Mouse (Mus musculus): Measurements from ENCODE around the gene Ppp1r7. TPM values are rescaled to one million over a fixed set of nuclear protein-coding genes. Genes with fewer than 3 reads are reported as not detected.

Ppp1r7 gene
- polyA plus RNA-seq, 1 experiment: 2.3 TPM

GRCm38 (mm10) chr1:93365641-93366040 lies 23.0 kb downstream of the Ppp1r7 start:
- H3K27me3 ChIP-seq (ENCODE audit: control insufficient read depth, insufficient read depth, low read length): no peaks in the 10 kb centered on the region
- TF ChIP-seq CTCF (IDR thresholded peaks at IDR 0.05; ENCODE audit: extremely low read depth, insufficient read depth, insufficient read length, insufficient replicate concordance): no peak
- no peak for TF ChIP-seq POLR2A (IDR thresholded peaks at IDR 0.05; ENCODE audit: low read depth, low read length)
- no peak overlapping the region for H3K27ac ChIP-seq (ENCODE audit: insufficient read depth, low read length)
- 76% methylated on average over 6 of the region's 6 CpGs for WGBS
- H3K4me1 ChIP-seq (ENCODE audit: control insufficient read depth, insufficient read depth, insufficient read length): no peaks in the 10 kb centered on the region
- no peak overlapping the region for H3K4me3 ChIP-seq (ENCODE audit: extremely low read depth, insufficient read depth, insufficient read length)
- peaks cover 23% of the 10 kb centered on the region for H3K36me3 ChIP-seq (ENCODE audit: control insufficient read depth, insufficient read depth, low read length)
- no peak for DNase-seq (ENCODE audit: low read depth in 1 of 2, low spot score in 2 of 2)

- no peak for TF ChIP-seq POLR2A (IDR thresholded peaks at IDR 0.05; ENCODE audit: low read depth, low read length)
- no peak for TF ChIP-seq CTCF (IDR thresholded peaks at IDR 0.05; ENCODE audit: extremely low read depth, insufficient read depth, insufficient read length, insufficient replicate concordance)
- H3K4me1 ChIP-seq (ENCODE audit: control insufficient read depth, insufficient read depth, insufficient read length): no peaks in the 10 kb centered on the region
- DNase-seq (ENCODE audit: low read depth in 1 of 2, low spot score in 2 of 2): no peak
- H3K27ac ChIP-seq (ENCODE audit: insufficient read depth, low read length): no peak within 1 kb of the TSS
- H3K27me3 ChIP-seq (ENCODE audit: control insufficient read depth, insufficient read depth, low read length): no peaks in the 10 kb centered on the region
- no peak within 1 kb of the TSS for H3K4me3 ChIP-seq (ENCODE audit: extremely low read depth, insufficient read depth, insufficient read length)
- WGBS: 77% methylated on average over 4 of the region's 4 CpGs
- no peaks in the 10 kb centered on the region for H3K36me3 ChIP-seq (ENCODE audit: control insufficient read depth, insufficient read depth, low read length)
Observed at GRCm38 (mm10) chr1:93373665-93374064, 31.0 kb downstream of the Ppp1r7 start, which contains the start of gene Ano7. Gene Ano7 (plus strand): TSS chr1:93373930.

- Histone ChIP-seq H3K27me3 (ENCODE audit: control insufficient read depth, insufficient read depth, low read length) (no peaks in the 10 kb centered on the region), H3K4me1 (ENCODE audit: control insufficient read depth, insufficient read depth, insufficient read length) (no peaks in the 10 kb centered on the region), H3K27ac (ENCODE audit: insufficient read depth, low read length) (no peak overlapping the region), H3K36me3 (ENCODE audit: control insufficient read depth, insufficient read depth, low read length) (no peaks in the 10 kb centered on the region), H3K4me3 (ENCODE audit: extremely low read depth, insufficient read depth, insufficient read length) (no peak overlapping the region)
- 61% methylated on average over 5 of the region's 5 CpGs for WGBS
- TF ChIP-seq CTCF (IDR thresholded peaks at IDR 0.05; ENCODE audit: extremely low read depth, insufficient read depth, insufficient read length, insufficient replicate concordance): no peak
- no peak for TF ChIP-seq POLR2A (IDR thresholded peaks at IDR 0.05; ENCODE audit: low read depth, low read length)
- no peak for DNase-seq (ENCODE audit: low read depth in 1 of 2, low spot score in 2 of 2)
Observed at GRCm38 (mm10) chr1:93377307-93377706, 34.7 kb downstream of the Ppp1r7 start.

- Histone ChIP-seq H3K27me3 (ENCODE audit: control insufficient read depth, insufficient read depth, low read length) (no peaks in the 10 kb centered on the region), H3K27ac (ENCODE audit: insufficient read depth, low read length) (no peak overlapping the region), H3K4me3 (ENCODE audit: extremely low read depth, insufficient read depth, insufficient read length) (no peak overlapping the region), H3K4me1 (ENCODE audit: control insufficient read depth, insufficient read depth, insufficient read length) (no peaks in the 10 kb centered on the region), H3K36me3 (ENCODE audit: control insufficient read depth, insufficient read depth, low read length) (no peaks in the 10 kb centered on the region)
- no peak for DNase-seq (ENCODE audit: low read depth in 1 of 2, low spot score in 2 of 2)
- 85% methylated on average over 5 of the region's 5 CpGs for WGBS
- TF ChIP-seq POLR2A (IDR thresholded peaks at IDR 0.05; ENCODE audit: low read depth, low read length) (no peak), CTCF (IDR thresholded peaks at IDR 0.05; ENCODE audit: extremely low read depth, insufficient read depth, insufficient read length, insufficient replicate concordance) (no peak)
Observed at GRCm38 (mm10) chr1:93379117-93379516, 36.5 kb downstream of the Ppp1r7 start.

- no peak overlapping the region for H3K4me3 ChIP-seq (ENCODE audit: extremely low read depth, insufficient read depth, insufficient read length)
- no peaks in the 10 kb centered on the region for H3K36me3 ChIP-seq (ENCODE audit: control insufficient read depth, insufficient read depth, low read length)
- TF ChIP-seq POLR2A (IDR thresholded peaks at IDR 0.05; ENCODE audit: low read depth, low read length): no peak
- no peaks in the 10 kb centered on the region for H3K27me3 ChIP-seq (ENCODE audit: control insufficient read depth, insufficient read depth, low read length)
- no peak for DNase-seq (ENCODE audit: low read depth in 1 of 2, low spot score in 2 of 2)
- WGBS: 56% methylated on average over 2 of the region's 2 CpGs
- H3K4me1 ChIP-seq (ENCODE audit: control insufficient read depth, insufficient read depth, insufficient read length): no peaks in the 10 kb centered on the region
- no peak overlapping the region for H3K27ac ChIP-seq (ENCODE audit: insufficient read depth, low read length)
Observed at GRCm38 (mm10) chr1:93387198-93387597, 44.5 kb downstream of the Ppp1r7 start.

- Histone ChIP-seq H3K27ac (ENCODE audit: insufficient read depth, low read length) (no peak overlapping the region), H3K4me3 (ENCODE audit: extremely low read depth, insufficient read depth, insufficient read length) (no peak overlapping the region), H3K36me3 (ENCODE audit: control insufficient read depth, insufficient read depth, low read length) (no peaks in the 10 kb centered on the region), H3K27me3 (ENCODE audit: control insufficient read depth, insufficient read depth, low read length) (no peaks in the 10 kb centered on the region), H3K4me1 (ENCODE audit: control insufficient read depth, insufficient read depth, insufficient read length) (no peaks in the 10 kb centered on the region)
- TF ChIP-seq POLR2A (IDR thresholded peaks at IDR 0.05; ENCODE audit: low read depth, low read length) (no peak), CTCF (IDR thresholded peaks at IDR 0.05; ENCODE audit: extremely low read depth, insufficient read depth, insufficient read length, insufficient replicate concordance) (no peak)
- DNase-seq (ENCODE audit: low read depth in 1 of 2, low spot score in 2 of 2): no peak
- 84% methylated on average over 2 of the region's 2 CpGs for WGBS
Observed at GRCm38 (mm10) chr1:93388906-93389305, 46.3 kb downstream of the Ppp1r7 start.

GRCm38 (mm10) chr1:93401191-93402052 lies 58.8 kb downstream of the Ppp1r7 start:
- peak; percentile 35 to 56 for DNase-seq (ENCODE audit: low read depth in 1 of 2, low spot score in 2 of 2)
- TF ChIP-seq POLR2A (IDR thresholded peaks at IDR 0.05; ENCODE audit: low read depth, low read length): no peak
- no peak for TF ChIP-seq CTCF (IDR thresholded peaks at IDR 0.05; ENCODE audit: extremely low read depth, insufficient read depth, insufficient read length, insufficient replicate concordance)
- Histone ChIP-seq H3K27me3 (ENCODE audit: control insufficient read depth, insufficient read depth, low read length) (no peaks in the 10 kb centered on the region), H3K4me1 (ENCODE audit: control insufficient read depth, insufficient read depth, insufficient read length) (peaks cover 7% of the 10 kb centered on the region; the same call in 1 of the 2 replicates), H3K4me3 (ENCODE audit: extremely low read depth, insufficient read depth, insufficient read length) (peak overlapping the region; percentile 56), H3K36me3 (ENCODE audit: control insufficient read depth, insufficient read depth, low read length) (no peaks in the 10 kb centered on the region; the same call in 1 of the 2 replicates), H3K27ac (ENCODE audit: insufficient read depth, low read length) (no peak overlapping the region)
- 9% methylated on average over 38 of the region's 38 CpGs for WGBS
